Mouse (Mus musculus): ENCODE data around the gene Pif1. TPM values are rescaled to one million over a fixed set of nuclear protein-coding genes. Genes with fewer than 3 reads are reported as not detected.

Gene Pif1
- polyA plus RNA-seq, 1 experiment from 2014 or later: 2.6 TPM

DNA sequence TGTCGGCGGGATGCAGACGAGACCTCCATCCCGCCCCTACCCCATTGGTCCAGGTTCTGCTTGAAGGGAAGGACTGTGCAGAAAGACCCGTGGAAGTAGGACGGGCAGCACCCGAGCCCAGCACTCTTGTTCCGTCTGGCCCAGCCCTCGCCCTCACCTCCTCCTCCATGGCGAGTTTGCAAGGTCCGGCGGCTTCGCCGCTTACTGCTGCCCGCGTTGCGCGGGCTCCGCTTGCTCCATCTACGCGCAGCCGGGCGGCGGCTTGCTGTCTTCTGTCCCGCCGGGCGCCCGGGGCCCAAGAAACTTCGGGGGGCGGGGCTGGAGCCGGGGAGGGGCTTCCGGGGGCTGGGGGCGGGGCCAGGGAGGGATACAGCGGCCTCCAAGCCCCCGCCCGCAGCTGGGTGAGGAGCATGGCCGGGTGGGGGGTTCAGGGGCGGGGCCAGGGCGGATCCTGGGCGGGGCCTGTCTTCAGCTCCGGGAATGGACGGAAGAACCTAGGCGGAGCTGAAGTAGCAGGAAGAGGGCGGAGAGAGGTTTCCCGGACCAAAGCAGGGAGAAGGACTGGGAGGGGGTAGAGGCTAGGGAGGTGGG, 7.1 kb upstream of the Pif1 start, which contains the start of gene Plekho2:
Gene Plekho2, minus strand, starts transcription at position 260 of the 591 bp plus-strand sequence.
- 1% methylated on average over 39 of the region's 45 CpGs for WGBS
- Histone ChIP-seq H3K9me3 (ENCODE audit: control insufficient read depth, low read length) (no peaks in the 10 kb centered on the region), H3K36me3 (ENCODE audit: control insufficient read depth, insufficient read depth, low read length) (no peaks in the 10 kb centered on the region), H3K4me1 (ENCODE audit: control insufficient read depth, insufficient read depth, low read length) (peaks cover 10% of the 10 kb centered on the region; the same call in 1 of the 2 replicates), H3K4me2 (ENCODE audit: low read length) (peak within 1 kb of the TSS; percentile 71), H3K9ac (replicated peaks; ENCODE audit: low read length) (peak within 1 kb of the TSS; percentile 50), H3K4me3 (replicated peaks; ENCODE audit: low read depth, low read length) (peak within 1 kb of the TSS; percentile 50), H3K27me3 (ENCODE audit: control insufficient read depth, insufficient read depth, low read length) (no peaks in the 10 kb centered on the region), H3K27ac (replicated peaks; ENCODE audit: low read depth, low read length) (peak within 1 kb of the TSS; percentile 74)
- ATAC-seq (ENCODE audit: low FRiP score, low TSS enrichment) (peak; percentile 95), DNase-seq (peak; percentile 96)

DNA sequence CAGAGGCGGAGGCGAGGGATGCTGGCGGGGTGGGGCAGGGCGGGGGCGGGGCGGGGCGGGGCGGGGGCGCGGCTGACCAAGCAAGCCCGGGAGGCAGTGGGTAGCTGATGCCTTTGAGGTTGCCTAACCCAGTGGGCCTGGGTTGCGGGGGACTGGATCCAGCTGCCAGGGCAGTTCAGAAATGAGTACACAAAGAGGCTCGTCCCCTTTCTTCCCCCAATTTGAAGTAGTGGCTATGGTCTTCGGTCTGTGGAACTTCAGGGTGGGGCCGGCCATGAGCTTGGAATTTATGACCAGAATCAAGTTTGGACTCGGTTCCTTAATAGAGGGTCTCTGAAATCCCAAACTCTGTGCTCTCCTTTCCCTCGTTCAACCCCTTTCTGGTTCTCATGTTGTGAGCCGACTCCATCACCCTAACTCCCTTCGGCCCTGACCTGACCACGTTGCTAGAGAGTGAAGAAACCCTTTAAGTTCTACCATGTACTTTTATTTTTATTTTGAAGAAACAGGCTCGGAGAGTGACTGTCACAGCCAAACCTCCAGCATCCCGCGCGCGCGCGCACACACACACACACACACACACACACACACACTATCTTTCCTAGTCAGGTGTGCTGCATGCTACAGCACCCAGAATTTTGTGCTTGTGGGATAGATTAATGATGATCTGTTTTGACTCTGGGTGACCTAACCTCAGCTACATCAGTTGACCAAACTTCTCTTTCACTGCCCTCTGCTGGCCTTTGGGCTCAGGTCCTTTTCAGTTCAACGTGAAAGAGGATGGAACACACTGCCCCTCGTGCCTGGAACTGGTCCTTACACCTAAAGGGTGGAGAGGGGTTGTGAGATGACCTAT, 6.3 kb upstream of the Pif1 start:
- WGBS: 5% methylated on average over 28 of the region's 29 CpGs
- Histone ChIP-seq H3K4me2 (ENCODE audit: low read length) (peak overlapping the region; percentile 71), H3K4me1 (ENCODE audit: control insufficient read depth, insufficient read depth, low read length) (peaks cover 10% of the 10 kb centered on the region; the same call in 1 of the 2 replicates), H3K27ac (replicated peaks; ENCODE audit: low read depth, low read length) (peak overlapping the region; percentile 74), H3K9me3 (ENCODE audit: control insufficient read depth, low read length) (no peaks in the 10 kb centered on the region), H3K9ac (replicated peaks; ENCODE audit: low read length) (peak overlapping the region; percentile 50), H3K36me3 (ENCODE audit: control insufficient read depth, insufficient read depth, low read length) (no peaks in the 10 kb centered on the region), H3K27me3 (ENCODE audit: control insufficient read depth, insufficient read depth, low read length) (no peaks in the 10 kb centered on the region), H3K4me3 (replicated peaks; ENCODE audit: low read depth, low read length) (peak overlapping the region; percentile 50)
- ATAC-seq (ENCODE audit: low FRiP score, low TSS enrichment): peak; percentile 81
- DNase-seq: peak; percentile 87

DNA sequence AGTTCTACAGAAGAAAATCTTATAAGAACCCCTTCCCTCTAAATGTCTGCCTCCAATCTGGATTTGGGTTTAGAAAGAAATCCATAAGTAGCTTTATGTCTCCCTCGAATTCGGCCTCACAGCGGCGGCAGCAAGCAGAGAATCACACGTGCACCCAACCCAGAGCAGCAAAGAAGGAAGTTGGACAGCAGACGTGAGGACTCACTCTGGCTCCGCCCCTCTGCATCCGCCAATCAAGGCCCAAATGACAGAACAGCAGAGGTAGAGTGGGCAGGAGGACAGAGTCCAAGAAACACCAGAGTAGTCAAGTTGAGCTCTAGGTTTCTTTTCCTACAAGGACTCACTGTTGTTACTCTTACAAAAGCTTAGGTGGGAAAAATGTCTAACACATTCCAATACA, 3.9 kb upstream of the Pif1 start:
- no peak for ATAC-seq (ENCODE audit: low FRiP score, low TSS enrichment)
- Histone ChIP-seq H3K4me1 (ENCODE audit: control insufficient read depth, insufficient read depth, low read length) (peaks cover 18% of the 10 kb centered on the region), H3K9ac (replicated peaks; ENCODE audit: low read length) (no peak overlapping the region), H3K36me3 (ENCODE audit: control insufficient read depth, insufficient read depth, low read length) (no peaks in the 10 kb centered on the region), H3K9me3 (ENCODE audit: control insufficient read depth, low read length) (no peaks in the 10 kb centered on the region), H3K27me3 (ENCODE audit: control insufficient read depth, insufficient read depth, low read length) (no peaks in the 10 kb centered on the region), H3K4me3 (replicated peaks; ENCODE audit: low read depth, low read length) (no peak overlapping the region), H3K27ac (replicated peaks; ENCODE audit: low read depth, low read length) (no peak overlapping the region), H3K4me2 (ENCODE audit: low read length) (no peak overlapping the region)
- no peak for DNase-seq
- WGBS: 35% methylated on average over 8 of the region's 8 CpGs

GRCm38 (mm10) chr9:65587270-65587572, 261 bp downstream of the Pif1 start:
- WGBS: 0% methylated on average over 6 of the region's 6 CpGs
- Histone ChIP-seq H3K27ac (replicated peaks; ENCODE audit: low read depth, low read length) (no peak overlapping the region), H3K4me2 (ENCODE audit: low read length) (peak overlapping the region; percentile 99), H3K36me3 (ENCODE audit: control insufficient read depth, insufficient read depth, low read length) (no peaks in the 10 kb centered on the region), H3K4me1 (ENCODE audit: control insufficient read depth, insufficient read depth, low read length) (peaks cover 8% of the 10 kb centered on the region), H3K9me3 (ENCODE audit: control insufficient read depth, low read length) (no peaks in the 10 kb centered on the region), H3K27me3 (ENCODE audit: control insufficient read depth, insufficient read depth, low read length) (no peaks in the 10 kb centered on the region), H3K9ac (replicated peaks; ENCODE audit: low read length) (peak overlapping the region; percentile 56), H3K4me3 (replicated peaks; ENCODE audit: low read depth, low read length) (peak overlapping the region; percentile 48)
- DNase-seq: no peak
- no peak for ATAC-seq (ENCODE audit: low FRiP score, low TSS enrichment)

GRCm38 (mm10) chr9:65587573-65588358, 806 bp downstream of the Pif1 start:
- Histone ChIP-seq H3K36me3 (ENCODE audit: control insufficient read depth, insufficient read depth, low read length) (no peaks in the 10 kb centered on the region), H3K27me3 (ENCODE audit: control insufficient read depth, insufficient read depth, low read length) (no peaks in the 10 kb centered on the region), H3K4me2 (ENCODE audit: low read length) (peak overlapping the region; percentile 99), H3K27ac (replicated peaks; ENCODE audit: low read depth, low read length) (no peak overlapping the region), H3K4me3 (replicated peaks; ENCODE audit: low read depth, low read length) (peak overlapping the region; percentile 48), H3K9me3 (ENCODE audit: control insufficient read depth, low read length) (no peaks in the 10 kb centered on the region), H3K9ac (replicated peaks; ENCODE audit: low read length) (peak overlapping the region; percentile 56), H3K4me1 (ENCODE audit: control insufficient read depth, insufficient read depth, low read length) (peaks cover 8% of the 10 kb centered on the region)
- WGBS: under 1% methylated on average over 64 of the region's 64 CpGs
- ATAC-seq (ENCODE audit: low FRiP score, low TSS enrichment): no peak
- DNase-seq: peak; percentile 64

DNA sequence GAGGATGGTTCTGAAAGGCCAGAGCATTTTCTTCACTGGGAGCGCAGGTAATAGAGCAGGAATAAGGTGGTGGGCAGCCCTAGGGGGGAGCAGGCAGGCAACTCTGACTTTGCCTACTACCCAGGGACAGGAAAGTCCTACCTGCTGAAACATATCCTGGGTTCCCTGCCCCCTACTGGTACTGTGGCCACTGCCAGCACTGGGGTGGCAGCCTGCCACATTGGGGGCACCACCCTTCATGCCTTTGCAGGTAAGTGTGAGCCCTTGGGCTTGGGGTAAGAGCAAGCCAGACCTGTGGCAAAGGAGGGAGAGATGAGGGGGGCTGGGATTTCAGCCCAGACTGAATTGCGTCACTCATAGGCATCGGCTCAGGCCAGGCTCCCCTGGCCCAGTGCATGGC, 2.1 kb downstream of the Pif1 start:
- H3K27ac ChIP-seq (replicated peaks; ENCODE audit: low read depth, low read length): no peak overlapping the region
- H3K9ac ChIP-seq (replicated peaks; ENCODE audit: low read length): no peak overlapping the region
- WGBS: 87% methylated on average over 3 of the region's 3 CpGs
- H3K4me2 ChIP-seq (ENCODE audit: low read length): peak overlapping the region; percentile 99
- DNase-seq: no peak
- ATAC-seq (ENCODE audit: low FRiP score, low TSS enrichment): no peak
- H3K4me3 ChIP-seq (replicated peaks; ENCODE audit: low read depth, low read length): peak overlapping the region; percentile 48; the same call in 1 of the 2 replicates
- H3K36me3 ChIP-seq (ENCODE audit: control insufficient read depth, insufficient read depth, low read length): no peaks in the 10 kb centered on the region
- peaks cover 8% of the 10 kb centered on the region for H3K4me1 ChIP-seq (ENCODE audit: control insufficient read depth, insufficient read depth, low read length)
- no peaks in the 10 kb centered on the region for H3K27me3 ChIP-seq (ENCODE audit: control insufficient read depth, insufficient read depth, low read length)
- no peaks in the 10 kb centered on the region for H3K9me3 ChIP-seq (ENCODE audit: control insufficient read depth, low read length)

DNA sequence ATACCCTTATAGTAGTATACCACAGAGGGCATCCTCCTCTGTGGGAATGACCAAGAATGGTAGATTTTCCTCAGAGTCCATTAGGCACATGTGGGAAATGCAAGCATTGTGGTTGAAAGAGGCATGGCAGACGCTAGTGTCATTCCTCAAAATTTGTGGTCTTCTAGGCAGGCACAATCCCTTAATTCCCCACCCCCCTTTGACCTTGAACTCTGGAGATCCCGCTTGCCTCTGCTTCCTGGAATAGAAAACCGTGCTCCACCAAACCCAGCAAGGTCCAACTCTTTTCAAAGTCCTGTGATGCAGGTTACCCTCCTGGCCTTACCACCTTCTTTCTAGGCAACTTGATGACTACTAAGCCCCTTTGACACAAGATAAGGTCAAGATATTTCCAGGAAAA, 5.8 kb downstream of the Pif1 start:
- DNase-seq: no peak
- Histone ChIP-seq H3K27me3 (ENCODE audit: control insufficient read depth, insufficient read depth, low read length) (no peaks in the 10 kb centered on the region), H3K4me2 (ENCODE audit: low read length) (no peak overlapping the region), H3K4me3 (replicated peaks; ENCODE audit: low read depth, low read length) (no peak overlapping the region), H3K27ac (replicated peaks; ENCODE audit: low read depth, low read length) (no peak overlapping the region), H3K4me1 (ENCODE audit: control insufficient read depth, insufficient read depth, low read length) (peaks cover 2% of the 10 kb centered on the region; the same call in 1 of the 2 replicates), H3K9me3 (ENCODE audit: control insufficient read depth, low read length) (no peaks in the 10 kb centered on the region), H3K9ac (replicated peaks; ENCODE audit: low read length) (no peak overlapping the region), H3K36me3 (ENCODE audit: control insufficient read depth, insufficient read depth, low read length) (no peaks in the 10 kb centered on the region)
- 92% methylated on average over 3 of the region's 3 CpGs for WGBS
- no peak for ATAC-seq (ENCODE audit: low FRiP score, low TSS enrichment)

GRCm38 (mm10) chr9:65593596-65593995, 6.6 kb downstream of the Pif1 start:
- no peaks in the 10 kb centered on the region for H3K9me3 ChIP-seq (ENCODE audit: control insufficient read depth, low read length)

More at GRCm38 (mm10) chr9:65593596-65593995, 6.6 kb downstream of the Pif1 start:
- no peaks in the 10 kb centered on the region; the same call in 1 of the 2 replicates for H3K4me1 ChIP-seq (ENCODE audit: control insufficient read depth, insufficient read depth, low read length)
- ATAC-seq (ENCODE audit: low FRiP score, low TSS enrichment) (no peak), DNase-seq (no peak)
- H3K27me3 ChIP-seq (ENCODE audit: control insufficient read depth, insufficient read depth, low read length): no peaks in the 10 kb centered on the region
- no peak overlapping the region for H3K9ac ChIP-seq (replicated peaks; ENCODE audit: low read length)
- WGBS: 90% methylated on average over 9 of the region's 9 CpGs
- no peaks in the 10 kb centered on the region for H3K36me3 ChIP-seq (ENCODE audit: control insufficient read depth, insufficient read depth, low read length)
- no peak overlapping the region for H3K4me2 ChIP-seq (ENCODE audit: low read length)
- H3K27ac ChIP-seq (replicated peaks; ENCODE audit: low read depth, low read length): no peak overlapping the region
- H3K4me3 ChIP-seq (replicated peaks; ENCODE audit: low read depth, low read length): no peak overlapping the region
